Mouse (Mus musculus): ENCODE data around the gene Hspb2.

DNA sequence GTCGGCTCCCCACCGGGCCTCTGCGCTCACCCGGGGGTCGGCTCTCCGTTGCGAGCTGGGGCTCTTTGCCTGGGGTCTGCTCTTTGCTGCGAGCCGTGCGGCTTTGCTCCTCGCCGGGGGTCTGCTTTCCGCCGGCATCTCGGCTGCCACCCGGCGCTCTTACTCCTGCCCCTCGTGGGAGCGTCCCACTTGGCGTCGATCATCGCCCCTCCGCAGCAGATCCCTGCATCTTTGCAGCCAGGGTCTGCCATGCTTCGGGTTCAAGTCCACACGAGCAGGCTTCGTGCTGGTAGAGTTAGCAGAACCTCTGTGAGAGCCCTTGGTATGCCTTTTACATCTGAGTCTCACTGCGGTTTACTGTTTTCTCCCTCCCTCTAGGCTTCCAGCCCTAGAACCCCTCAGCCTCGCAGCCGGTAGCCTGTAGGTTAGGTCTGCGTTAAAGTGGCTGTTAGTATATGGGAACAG is 23.5 kb upstream of the Hspb2 start:
- TF ChIP-seq CTCF (IDR thresholded peaks at IDR 0.05; ENCODE audit: borderline replicate concordance, control insufficient read depth, extremely low read depth, insufficient read depth, low read length, poor library complexity) (no peak), POLR2A (IDR thresholded peaks at IDR 0.05; ENCODE audit: control insufficient read depth, extremely low read depth, insufficient read depth, low read length, poor library complexity) (no peak)
